Mouse (Mus musculus) cerebellum, adult 8-10 months (tissue): ENCODE results near the gene Gbgt1.
"Not testable (repeated sequence)": the region's sequence is repeated elsewhere in the genome, so short reads cannot be mapped to it uniquely, and the experiment has no call there.

Experiments used
- DNase-seq: peaks from one replicate; pipeline ENCODE4 v3.0.0; 2022

Gene Gbgt1

GRCm38 (mm10) chr2:28504676-28505075, 8.0 kb downstream of the Gbgt1 start:
- no peak for DNase-seq

- no peak for DNase-seq
These were observed 9.1 kb downstream of the Gbgt1 start, which contains the start of gene Gm10134 for GRCm38 (mm10) chr2:28505795-28506194. Gm10134 (plus strand) TSS chr2:28506095.

- DNase-seq, result no peak
These were observed 9.6 kb downstream of the Gbgt1 start for GRCm38 (mm10) chr2:28506291-28506690.

- not testable (repeated sequence) for DNase-seq
These were observed 14.9 kb downstream of the Gbgt1 start for GRCm38 (mm10) chr2:28511600-28511999.

- peak; percentile 76 for DNase-seq
These were observed 16.2 kb downstream of the Gbgt1 start, which contains the start of gene Ralgds for GRCm38 (mm10) chr2:28512798-28513401. Ralgds (plus strand) TSS chr2:28513125.

- peak; percentile 51 for DNase-seq
These were observed 17.0 kb downstream of the Gbgt1 start for GRCm38 (mm10) chr2:28513431-28514370.

- DNase-seq, result peak; percentile 92
These were observed 17.8 kb downstream of the Gbgt1 start for GRCm38 (mm10) chr2:28514489-28514888.

- peak; percentile 74 for DNase-seq
These were observed 20.7 kb downstream of the Gbgt1 start for GRCm38 (mm10) chr2:28517206-28517909.

- peak; percentile 11 for DNase-seq
These were observed 21.5 kb downstream of the Gbgt1 start for GRCm38 (mm10) chr2:28518231-28518630.

- peak; percentile 67 for DNase-seq
These were observed 23.9 kb downstream of the Gbgt1 start for GRCm38 (mm10) chr2:28520581-28520980.

GRCm38 (mm10) chr2:28521571-28522151, 25.0 kb downstream of the Gbgt1 start:
- peak; percentile 54 for DNase-seq

GRCm38 (mm10) chr2:28522166-28522565, 25.5 kb downstream of the Gbgt1 start:
- no peak for DNase-seq

GRCm38 (mm10) chr2:28523643-28524117, 27.0 kb downstream of the Gbgt1 start:
- DNase-seq, result peak; percentile 76

GRCm38 (mm10) chr2:28524406-28524805, 27.7 kb downstream of the Gbgt1 start:
- peak; percentile 32 for DNase-seq

GRCm38 (mm10) chr2:28525219-28525942, 28.7 kb downstream of the Gbgt1 start:
- DNase-seq, result peak; percentile 64

GRCm38 (mm10) chr2:28525943-28526876, 29.5 kb downstream of the Gbgt1 start:
- DNase-seq, result peak; percentile 37

- peak; percentile 49 for DNase-seq
These were observed 31.0 kb downstream of the Gbgt1 start for GRCm38 (mm10) chr2:28527436-28528353.

- no peak for DNase-seq
These were observed 31.7 kb downstream of the Gbgt1 start for GRCm38 (mm10) chr2:28528354-28528730.

- no peak for DNase-seq
These were observed 33.2 kb downstream of the Gbgt1 start for GRCm38 (mm10) chr2:28529856-28530255.

- no peak for DNase-seq
These were observed 33.6 kb downstream of the Gbgt1 start for GRCm38 (mm10) chr2:28530311-28530710.
